Mouse (Mus musculus) stomach, postnatal 0 days (tissue): ENCODE results near the gene Tspyl1.

Experiments used
- CTCF ChIP-seq: IDR thresholded peaks from 2 replicates; pipeline ENCODE4 v1.5.1; 2016; ENCODE audit warnings: antibody characterized with exemption, low read depth, mild to moderate bottlenecking, moderate library complexity
- EP300 ChIP-seq: optimal IDR thresholded peaks from 2 replicates; pipeline ENCODE3; 2016; ENCODE audit warnings: antibody characterized with exemption

GRCm38 (mm10) chr10:34297299-34297979 lies 15.4 kb downstream of the Tspyl1 start, which contains the start of gene Tspyl4:
- no peak for TF ChIP-seq CTCF
- TF ChIP-seq EP300: no peak
